Mouse (Mus musculus): ENCODE data around the gene Styx. TPM values are rescaled to one million over a fixed set of nuclear protein-coding genes. Genes with fewer than 3 reads are reported as not detected.

Gene Styx
- total RNA-seq (2023) = 32.6 TPM

DNA sequence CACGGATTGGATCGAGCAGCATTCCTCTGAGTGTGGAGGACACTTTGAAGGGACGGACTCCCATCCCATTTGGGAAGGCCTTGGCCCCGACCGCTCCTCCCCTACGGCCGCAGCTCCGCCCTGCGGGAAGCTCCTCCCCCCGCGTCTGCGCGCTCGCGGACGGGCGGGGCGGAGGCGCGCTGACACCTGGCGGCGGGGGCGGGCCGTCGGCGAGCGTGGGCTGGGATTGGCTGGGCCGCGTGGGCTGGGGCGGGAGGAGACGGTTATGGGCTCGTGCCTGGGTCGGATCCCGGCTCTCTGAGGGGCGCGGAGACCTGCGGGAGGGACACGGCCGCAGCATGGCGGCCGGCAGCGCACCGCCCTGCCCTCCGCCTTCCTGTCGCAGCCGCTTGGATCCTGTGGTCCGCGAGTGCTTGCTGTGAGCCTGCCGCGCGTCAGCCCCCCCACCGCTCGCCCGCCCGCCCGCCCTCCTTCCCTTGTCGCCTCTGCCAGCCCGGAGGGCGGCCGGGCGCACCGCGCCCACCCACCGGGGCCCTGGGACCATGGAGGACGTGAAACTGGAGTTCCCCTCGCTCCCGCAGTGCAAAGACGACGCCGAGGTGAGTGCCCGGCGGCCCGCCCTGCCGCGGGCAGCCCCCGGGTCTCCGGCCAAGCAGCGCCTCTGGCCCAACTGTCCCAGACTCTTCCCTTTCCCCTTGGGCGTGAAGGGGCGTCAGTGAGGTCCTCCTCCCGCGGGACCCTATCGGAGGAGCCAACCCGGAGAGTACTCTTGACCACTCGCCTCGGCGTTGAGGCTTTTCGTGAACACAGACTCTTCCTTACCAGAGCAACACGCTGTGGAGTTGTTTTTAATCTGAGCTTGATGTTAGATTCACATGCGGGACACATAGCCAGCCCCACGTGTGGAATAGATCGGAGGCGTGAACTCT is at the start of gene Styx:
Gene Styx, plus strand, starts transcription at position 163 of the 929 bp plus-strand sequence.

DNA sequence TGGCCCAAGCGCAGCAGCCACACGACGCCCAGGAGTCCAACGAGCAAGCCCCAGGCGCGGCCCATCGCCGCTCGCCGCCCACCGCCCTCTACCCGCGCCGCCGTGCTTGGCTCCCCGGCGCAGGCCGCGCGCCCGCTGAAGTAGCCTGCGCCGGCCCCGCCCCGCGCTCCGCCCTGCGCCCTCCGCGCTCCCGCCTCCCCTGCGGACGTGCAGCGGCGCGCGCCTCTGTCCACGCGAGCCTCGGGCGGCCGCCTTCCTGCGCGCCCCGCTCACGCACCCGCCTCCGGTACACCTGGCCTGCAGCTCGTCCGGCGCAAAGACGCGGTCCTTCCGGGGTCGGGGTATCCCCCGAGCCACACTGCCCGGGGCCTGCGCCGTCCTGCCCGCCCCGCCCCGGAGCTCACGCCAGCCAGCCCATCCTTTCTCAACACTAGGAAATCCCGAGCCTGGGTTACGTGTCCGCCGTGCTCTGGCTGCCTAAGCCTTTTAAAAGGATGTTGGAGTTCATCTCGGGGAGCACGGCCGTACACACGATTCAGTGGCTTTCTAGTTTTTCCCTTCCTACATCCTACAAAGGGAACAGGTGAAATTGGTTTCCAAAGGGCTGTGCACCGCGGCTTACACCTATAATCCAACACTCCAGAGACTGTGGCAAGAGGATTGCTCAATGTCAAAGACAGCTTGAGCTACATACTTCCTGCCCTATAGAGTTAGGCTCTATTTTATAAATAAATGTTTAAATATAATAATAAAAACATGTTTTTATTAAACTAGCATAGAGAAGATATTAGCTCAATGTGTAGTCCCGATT is 32.3 kb upstream of the Styx start, which contains the start of gene Ero1l:
Gene Ero1l, minus strand, starts transcription at position 346 of the 811 bp plus-strand sequence.

DNA sequence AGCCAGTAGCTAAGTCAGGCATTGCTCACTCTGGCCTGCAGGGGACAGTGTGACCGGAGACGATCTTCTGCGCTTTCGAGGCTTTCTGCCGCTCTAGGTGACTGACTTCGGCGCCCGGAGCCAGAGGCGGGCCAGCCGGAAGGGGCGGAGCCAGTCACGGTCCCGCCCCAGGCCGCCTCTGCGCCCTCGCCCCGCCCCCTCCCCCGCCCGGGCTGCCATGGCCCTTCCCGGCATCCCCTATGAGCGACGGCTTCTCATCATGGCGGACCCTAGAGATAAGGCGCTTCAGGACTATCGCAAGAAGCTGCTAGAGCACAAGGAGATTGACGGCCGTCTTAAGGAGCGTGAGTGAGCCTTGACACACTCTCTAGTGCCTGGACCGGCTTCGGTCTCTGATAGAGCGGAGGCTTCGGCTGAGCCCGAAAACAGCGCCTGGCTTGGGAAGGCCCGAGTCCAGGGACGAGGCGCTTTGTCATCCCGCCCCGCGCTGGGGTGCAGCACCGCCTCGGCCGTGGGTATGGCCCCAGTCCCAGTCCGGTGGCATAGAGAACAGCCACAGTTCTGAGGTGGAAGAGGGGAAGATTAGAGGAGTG is 21.2 kb upstream of the Styx start, which contains the start of gene Psmc6:
Gene Psmc6, plus strand, starts transcription at position 200 of the 593 bp plus-strand sequence.

DNA sequence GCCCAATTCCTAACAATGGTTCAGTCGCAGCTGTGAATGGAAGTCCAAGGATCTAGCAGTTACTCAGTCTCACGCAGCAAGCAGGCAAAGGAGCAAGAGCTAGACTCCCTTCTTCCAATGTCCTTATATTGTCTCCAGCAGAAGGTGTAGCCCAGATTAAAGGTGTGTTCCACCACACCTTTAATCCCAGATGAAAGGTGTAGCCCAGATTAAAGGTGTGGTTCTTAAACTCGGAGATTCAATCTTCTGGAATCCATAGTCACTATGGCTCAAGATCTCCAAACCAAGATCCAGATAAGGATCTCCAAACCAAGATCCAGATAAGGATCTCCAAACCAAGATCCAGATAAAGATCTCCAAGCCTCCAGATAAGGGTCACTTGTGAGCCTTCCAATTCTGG is 53.9 kb downstream of the Styx start, which contains the start of gene Gnpnat1:
Gene Gnpnat1, minus strand, starts transcription at position 101 of the 400 bp plus-strand sequence.

Other genes with a start within 250 kb of the Styx start
- gene Gpr137c, start 131.4 kb upstream of the Styx start, total RNA-seq (2023) = 12.8 TPM
- gene Txndc16, start 130.8 kb upstream of the Styx start, total RNA-seq (2023) = 41.6 TPM
- gene Ero1l, start 32.3 kb upstream of the Styx start, total RNA-seq (2023) = 26.9 TPM
- gene Psmc6, start 21.3 kb upstream of the Styx start, total RNA-seq (2023) = 96.3 TPM
- gene Gnpnat1, start 53.8 kb downstream of the Styx start, total RNA-seq (2023) = 20.9 TPM
- gene Fermt2, start 179.0 kb downstream of the Styx start, total RNA-seq (2023) = not detected